Mouse (Mus musculus) left cerebral cortex, adult 11 months (tissue): ENCODE data around the gene Arv1.

ENCODE experiments used
- DNase-seq: peaks from one replicate; pipeline ENCODE4 v3.0.0; 2022; ENCODE audit warnings: low spot score

Gene Arv1

DNA sequence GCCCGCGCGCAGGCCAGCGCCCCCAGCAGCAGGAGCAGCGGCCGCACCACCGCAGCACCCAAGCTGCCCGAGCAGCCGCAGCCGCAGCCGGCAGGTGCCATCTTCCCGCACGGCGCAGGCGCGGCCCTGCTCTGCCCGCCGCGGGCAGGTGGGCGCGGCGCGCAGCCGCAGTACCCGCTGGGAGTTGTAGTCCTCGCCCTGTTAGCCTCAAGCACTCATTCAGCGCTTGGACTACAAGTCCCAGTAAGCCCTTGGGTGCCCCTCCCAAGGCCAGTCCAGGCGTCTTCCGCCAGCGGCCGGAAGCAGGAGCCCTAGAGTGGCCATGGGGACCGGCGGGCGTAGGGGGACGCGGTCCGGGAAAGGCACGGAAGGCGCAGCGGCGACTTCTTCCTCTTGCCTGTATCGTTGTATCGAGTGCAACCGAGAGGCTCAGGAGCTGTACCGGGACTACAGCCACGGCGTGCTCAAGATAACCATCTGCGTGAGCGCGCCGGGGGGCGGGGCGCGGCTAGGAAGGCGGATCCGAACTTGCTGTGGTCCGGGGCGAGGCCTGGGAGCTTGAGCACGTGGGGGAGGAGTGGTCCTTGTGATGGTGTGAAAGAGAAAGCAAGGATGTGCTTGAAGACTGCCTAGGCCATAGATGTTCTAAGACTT lies at the start of gene Arv1, which contains the start of gene Ttc13:
Gene Arv1, plus strand, starts transcription at position 278 of the 654 bp plus-strand sequence.
Gene Ttc13, minus strand, starts transcription at position 122 of the 654 bp plus-strand sequence.
- peak; percentile 95 for DNase-seq

DNA sequence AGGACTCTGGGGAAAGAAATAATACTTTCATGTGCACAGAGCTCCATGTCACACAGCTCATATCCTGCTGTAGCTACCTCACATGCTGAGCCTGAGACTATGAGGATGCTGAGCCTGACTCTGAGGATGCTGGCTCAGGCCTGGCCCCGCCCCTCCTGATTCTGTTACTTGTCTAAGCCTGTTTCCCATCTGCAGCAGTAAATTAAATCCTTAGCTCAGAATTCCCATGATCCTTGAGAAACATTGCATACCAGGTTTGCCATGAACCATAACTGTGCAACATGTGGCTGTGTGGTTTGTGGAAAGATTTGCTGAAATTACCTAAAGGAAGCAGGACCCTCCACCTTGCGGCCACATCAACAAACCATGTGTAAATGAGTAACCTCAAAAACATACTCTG lies 49.6 kb upstream of the Arv1 start:
- DNase-seq = no peak

DNA sequence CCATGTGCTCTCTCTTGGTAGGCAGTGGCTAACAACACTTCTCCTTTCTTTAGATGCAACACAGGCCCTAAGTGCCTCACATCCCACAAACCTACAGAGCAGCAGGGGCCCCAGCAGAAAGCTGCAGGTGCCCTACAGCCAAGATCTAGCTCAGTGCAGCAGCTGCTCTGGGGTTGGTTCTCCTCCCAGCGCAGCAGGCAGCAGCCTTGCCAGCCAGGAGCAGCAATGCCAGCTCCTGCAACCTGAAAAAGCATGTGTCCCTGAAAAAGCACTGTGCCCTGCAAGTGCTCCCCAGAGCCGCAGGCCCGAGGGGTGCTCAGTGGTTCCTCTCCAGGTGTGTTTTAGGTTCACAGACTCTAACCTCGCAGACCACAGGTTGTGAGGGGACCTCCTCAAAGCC lies 45.3 kb upstream of the Arv1 start:
- no peak for DNase-seq

DNA sequence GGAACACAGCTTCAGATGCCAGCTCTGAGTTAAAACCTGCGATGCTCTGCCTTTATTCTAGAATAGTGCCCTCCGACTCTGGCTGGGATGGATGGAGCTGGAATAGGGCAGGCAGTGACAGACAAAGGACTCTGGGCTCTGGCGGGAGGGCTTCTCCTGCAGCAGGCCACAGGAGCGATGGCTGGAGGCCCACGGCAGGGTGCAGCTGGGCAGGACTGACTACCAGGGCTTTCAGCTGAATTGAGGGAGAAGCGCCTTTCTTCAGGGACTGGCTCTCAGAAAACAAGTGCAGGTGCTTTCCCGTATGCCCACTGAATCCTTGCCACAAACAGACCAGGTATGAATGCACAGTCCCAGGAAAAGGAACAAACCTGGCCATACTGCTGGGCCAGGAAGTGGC lies 44.9 kb upstream of the Arv1 start:
- no peak for DNase-seq

DNA sequence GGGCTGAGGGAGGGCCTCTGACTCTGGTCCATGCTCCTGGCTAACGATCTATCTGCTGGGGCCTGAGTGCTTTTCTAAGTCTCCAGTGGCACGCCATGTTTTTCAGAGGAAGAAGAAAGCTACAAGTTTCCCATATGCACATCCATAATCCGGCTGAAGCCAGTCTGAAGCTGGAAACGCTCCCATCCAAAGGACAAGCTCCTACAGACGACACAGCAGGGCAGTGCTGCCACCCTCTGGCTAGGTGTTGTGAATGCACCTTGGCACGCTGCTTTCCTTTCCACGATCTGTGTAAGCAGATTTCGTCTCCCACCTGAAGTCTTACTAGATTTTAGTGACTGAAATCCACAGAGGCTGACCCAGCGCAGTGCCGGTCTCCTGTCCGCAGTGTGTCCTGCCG lies 44.5 kb upstream of the Arv1 start:
- peak; percentile 85 for DNase-seq

DNA sequence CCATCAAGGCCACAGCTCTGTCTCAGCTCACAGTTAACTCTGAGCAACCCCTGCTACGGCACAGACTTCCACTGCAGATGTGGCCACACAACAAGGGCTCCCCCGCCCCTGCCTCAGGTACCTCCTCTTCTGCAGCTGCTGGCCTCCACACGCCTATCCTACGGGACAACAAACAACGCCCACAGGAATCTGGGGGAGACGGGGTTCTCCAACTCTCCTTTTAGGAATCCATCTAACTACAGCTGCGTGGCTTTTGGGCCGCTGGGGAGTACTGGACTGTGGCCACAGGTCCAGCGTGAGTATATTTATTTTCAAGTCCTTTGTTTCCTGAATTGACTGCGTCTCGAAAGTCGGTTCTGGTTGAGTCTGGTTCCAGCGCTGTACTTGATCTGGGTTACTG lies 43.7 kb upstream of the Arv1 start:
- DNase-seq = no peak

DNA sequence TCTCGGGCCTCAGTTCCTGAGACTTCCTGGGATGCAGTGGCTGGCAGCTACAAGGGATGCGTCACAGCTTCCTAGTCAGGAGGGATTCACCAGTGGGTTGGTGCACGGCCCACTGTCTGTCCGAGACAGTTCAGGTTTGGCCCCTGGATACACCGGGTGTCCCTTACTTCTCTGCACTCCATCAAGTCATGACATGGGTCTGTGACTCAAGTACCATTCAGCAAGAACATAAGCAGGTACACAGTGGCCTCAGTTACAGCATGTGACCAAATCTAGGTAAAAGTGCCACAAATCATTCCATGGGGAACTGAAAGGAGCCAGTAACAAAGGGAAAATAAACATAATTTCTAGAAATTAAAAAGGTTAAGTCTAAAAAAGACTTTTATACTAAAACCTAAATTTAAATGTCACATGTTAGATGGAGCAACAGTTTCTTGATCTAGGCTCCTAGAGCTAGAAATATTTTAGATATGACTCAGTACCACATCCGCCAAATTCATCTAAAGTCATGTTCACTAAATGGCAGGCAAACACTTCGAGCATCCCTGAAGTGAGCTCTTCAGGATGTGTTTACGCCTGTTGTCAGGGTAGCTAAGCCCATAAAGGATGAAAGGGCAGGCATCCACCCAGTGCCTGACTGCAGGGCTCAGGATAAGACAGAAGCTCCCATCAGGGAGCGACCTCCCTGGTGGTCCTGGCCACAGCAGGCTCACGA lies 40.7 kb upstream of the Arv1 start:
- no peak for DNase-seq

DNA sequence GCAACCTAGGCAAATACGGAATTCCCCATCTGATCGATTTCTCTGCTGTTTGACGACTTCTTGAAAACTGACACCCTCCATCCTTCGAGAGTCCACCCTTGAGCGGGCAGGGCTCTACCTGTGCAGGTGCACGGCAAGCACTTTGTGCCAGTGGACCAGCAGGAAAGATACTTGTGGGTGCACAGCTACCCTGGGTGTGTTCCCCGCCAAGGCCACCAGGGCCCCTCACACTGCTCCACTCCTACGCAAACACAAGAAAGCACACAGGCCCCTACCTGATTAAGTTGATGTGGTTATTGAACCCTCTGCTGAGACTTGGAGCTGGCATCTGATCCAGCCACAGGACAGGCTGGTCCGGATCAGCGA lies 40.2 kb upstream of the Arv1 start:
- no peak for DNase-seq

DNA sequence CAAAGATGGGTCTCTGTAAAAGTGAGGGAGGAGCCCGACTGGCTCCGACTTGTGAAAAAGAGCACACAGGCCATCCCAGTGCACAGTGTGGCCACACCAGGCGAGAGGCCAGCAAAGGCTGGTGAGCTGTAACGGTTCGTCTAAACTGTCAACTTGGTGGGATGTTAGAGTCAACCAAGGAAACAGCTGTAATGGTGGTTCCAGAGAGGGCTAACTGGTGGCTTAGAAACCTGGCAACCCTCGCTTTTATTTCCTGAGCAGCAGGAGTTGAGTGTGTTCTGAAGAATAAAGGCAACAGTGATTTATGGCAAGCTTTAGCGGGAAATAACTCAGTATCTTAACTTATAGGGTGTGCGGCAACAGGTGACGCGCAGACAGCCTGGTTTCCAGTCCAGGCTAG lies 39.7 kb upstream of the Arv1 start:
- DNase-seq = no peak

DNA sequence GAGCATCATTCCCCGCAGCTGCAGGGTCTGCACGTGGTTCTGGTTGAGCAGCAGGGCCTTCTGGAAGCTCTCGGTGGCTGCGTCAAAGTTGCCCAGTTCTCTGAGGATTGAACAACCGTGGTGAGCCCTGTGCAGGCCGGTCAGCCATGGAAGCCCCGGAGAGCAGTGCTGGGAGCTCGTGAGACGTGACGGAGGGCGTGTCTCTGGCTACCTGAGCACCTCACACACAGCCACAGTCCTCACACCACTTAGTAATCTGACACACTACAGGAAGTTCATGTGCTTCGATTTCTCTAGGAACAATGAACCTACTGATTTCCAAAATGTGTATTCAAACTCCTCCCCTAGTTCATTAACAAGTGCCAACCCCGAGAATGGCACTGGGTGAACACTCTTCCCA lies 33.0 kb upstream of the Arv1 start:
- DNase-seq = no peak

DNA sequence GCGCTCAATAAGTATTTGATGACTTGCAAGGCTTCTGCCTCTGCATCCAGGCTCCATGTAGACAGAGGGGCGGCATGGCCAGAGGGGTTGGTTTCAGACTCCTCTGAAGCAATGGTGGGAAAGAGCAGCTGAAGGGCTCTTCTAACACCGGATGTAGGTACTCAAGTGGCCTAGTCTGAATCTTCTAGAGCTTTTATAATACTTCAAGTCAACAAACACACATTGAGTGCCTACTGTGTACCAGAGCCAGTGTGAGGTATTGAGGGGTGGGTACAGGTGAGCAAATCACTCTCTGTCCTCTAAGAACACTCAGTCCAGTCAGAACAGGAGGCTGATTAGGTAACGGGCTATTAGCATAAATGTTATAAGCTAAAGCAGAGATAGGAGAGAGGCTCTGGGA lies 30.2 kb upstream of the Arv1 start:
- DNase-seq = no peak

DNA sequence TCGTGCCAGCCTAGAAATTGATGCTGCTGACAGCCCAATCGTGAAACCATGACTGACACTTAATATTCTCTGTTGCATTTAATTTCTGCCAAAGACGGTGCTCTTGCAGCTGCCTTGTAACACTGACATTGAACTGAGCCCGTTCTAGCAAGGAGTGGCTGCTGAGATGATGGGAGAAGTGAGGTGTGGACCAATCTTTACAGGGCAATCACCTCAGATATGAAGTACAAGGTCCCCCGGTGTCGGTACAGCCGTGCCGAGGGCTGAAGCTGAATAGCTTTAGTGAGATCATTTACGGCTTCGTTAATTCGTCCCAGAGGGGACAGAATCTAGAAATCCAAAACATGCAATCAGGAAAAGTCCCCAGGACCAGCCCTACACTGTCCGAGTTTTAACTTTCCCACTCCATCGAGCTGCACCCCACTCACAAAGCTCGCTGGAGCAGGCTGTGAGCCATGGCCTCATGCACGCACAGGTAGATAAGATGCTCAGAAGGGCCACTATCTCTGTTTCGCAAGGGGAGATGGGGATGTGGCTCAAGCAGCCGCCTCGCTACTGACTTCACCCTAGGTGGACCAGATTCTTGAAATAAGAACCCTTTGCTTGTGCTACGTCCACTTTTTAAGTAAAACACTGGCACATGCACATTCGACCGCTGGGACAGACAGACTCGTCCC lies 26.4 kb upstream of the Arv1 start:
- DNase-seq = no peak

DNA sequence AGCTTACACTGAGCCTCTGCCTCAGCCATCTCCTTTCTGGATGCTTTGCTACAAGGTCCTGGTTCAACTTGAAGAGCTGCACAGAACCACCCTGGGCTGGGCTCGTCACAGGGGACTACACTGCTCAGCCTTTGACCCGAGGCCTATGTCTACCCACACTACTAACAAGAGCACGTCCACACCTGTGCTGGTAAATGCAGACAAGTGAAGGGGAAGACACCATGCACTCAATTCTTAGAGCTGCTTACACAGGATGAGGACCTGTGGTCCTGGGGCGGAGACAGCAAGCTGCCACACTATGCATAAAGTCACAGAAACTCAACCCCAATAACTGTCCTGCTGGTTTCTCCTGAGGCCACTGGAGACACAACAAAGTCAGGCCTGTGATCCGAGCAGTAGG lies 21.7 kb upstream of the Arv1 start:
- no peak for DNase-seq

DNA sequence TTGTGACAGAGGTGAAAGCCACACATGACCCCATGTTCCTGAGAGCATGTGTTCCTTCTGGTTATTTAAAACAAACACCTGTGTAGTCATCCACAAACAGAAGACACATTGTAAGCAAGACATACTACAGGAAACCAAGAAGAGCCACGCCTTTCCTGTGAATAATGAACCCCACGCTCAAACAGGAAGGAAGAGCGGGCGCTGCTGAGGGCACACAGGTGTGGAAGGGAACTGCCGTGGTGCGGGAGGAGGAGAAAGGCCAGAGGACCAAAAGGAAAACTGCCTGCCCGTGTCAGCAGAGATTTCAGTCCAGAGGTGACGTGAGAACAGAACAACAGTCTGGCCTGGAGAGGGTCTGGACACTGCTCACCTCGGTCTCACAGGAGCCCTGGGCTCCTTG lies 20.9 kb upstream of the Arv1 start:
- no peak for DNase-seq

DNA sequence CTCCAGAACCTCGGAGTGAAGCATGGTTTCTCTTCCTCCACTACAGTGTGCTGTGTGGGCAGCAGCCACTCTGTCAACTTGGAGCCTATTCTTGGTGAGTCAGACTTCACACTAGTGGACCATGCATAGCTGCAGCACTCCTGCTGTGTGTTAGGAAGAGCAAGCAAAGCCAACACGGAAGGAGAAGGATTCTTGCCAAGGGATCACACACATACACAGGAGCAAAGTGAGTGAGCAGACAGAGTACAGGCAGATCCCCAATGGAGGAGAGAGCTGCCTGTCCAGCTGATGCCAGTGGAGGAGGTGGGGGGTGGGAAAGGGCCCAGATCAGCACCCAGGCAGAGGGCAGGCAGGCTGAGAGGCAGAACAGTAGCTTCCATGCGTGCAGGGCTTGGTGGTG lies 19.8 kb upstream of the Arv1 start:
- no peak for DNase-seq

DNA sequence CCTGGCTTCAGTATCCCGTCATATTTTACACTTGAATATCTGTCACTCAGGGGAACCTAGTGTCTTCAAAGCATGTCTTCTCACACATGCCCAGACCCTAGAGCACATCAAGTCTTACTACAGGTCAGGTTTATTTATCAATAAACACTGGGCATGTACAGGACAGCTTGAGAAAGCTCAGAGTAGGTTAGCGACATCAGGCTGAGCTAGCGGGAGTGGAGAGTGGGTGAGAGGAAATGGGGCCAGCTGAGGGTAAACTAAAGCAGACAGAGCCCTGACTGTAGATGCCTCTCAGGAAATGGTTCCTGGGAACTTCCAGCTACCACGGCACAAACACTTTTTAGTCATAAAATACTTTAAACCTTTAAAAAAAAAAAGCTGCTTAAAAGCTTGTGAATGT lies 18.4 kb upstream of the Arv1 start:
- no peak for DNase-seq

DNA sequence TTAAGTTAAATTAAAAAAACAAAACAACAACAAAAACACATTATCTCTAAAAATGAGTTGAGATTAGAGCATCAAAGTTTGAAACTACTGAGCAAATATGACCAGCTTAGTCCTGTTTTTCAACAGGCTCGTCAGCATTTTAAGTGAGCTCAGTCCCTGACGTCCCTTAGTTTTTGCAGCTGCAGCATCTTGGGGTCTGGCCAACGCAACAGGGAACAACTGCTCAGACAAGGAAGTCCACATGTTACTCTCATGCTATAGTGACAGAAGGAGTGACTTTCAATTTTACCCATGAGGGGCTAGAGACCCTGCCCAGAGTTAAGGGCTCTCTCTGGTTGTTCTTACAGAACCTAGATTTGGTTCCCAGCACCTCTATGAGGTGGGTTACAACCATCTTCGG lies 17.6 kb upstream of the Arv1 start:
- DNase-seq = no peak

DNA sequence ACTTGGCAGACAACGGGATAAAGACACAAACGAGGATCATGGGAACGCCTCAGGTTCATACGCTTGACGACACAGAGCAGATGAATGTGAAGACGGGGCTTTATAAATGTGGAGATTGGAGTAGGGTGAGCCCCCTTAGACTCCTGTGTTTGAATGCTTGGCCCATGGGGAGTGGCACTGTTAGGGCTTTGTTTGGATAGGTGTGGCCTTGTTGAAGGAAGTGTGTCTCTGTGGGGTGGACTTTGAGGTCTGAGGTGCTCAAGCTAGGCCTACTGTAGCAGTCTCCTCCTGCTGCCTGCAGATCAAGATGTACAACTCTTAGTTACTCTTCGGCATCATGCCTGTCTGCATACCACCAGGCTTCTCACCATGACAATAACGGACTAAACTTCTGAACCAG lies 16.1 kb upstream of the Arv1 start:
- DNase-seq = no peak

DNA sequence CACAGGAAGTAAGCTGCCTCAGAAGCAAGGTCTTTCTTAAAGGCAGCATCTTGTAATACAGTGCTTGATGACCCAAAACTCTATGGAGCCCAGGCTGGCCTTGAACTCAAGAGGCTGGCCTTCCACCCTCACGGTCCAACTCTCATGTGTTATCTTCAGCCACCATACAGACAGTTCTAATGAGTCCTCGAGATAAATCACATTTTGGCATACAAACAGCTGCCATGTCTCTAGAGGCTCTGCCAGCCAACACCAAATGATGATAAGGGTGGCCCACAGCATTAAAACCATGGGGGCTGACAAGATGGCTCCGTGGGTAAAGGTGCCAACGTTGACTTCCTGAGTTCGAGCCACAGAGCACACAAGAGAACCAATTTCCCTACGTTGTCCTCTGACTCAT lies 8.7 kb upstream of the Arv1 start:
- DNase-seq = no peak

DNA sequence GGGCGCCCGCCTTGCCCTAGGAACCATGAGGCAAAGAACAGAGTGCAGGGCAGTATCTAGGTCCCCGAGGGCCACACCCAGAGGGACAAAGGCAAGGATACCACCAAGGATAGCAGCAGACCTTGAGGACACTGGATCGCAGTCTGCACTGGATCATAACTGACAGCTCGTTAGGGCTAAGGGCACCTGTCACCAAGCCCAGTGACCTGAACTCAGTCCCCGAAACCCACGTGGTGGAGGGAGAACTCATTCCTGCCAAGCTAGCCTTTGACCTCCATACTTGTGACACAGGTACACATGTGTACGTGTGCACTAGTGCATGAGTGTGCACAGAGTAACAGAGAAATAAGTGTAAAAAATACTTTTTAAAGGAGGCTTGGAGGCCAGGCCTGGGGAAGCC lies 6.2 kb upstream of the Arv1 start:
- no peak for DNase-seq

DNA sequence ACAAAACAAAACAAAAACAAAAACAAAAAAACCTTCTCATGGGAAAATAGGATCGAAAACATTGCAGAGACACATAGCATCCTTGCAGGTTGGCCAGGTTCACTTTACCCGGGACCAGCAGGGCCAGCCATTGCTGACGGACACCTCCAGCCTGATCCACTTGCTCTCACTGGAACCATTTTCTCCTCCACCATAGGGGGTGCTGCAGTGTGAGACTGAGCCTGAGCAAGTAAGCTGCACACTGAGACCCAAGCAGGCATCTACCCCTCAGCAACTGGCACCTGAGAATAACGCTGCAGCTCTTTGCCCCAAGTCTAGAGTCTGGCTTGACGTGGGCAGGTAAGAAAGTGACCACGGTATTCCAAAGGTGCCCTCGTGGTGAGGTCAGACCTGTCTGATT lies 1.8 kb upstream of the Arv1 start:
- no peak for DNase-seq

DNA sequence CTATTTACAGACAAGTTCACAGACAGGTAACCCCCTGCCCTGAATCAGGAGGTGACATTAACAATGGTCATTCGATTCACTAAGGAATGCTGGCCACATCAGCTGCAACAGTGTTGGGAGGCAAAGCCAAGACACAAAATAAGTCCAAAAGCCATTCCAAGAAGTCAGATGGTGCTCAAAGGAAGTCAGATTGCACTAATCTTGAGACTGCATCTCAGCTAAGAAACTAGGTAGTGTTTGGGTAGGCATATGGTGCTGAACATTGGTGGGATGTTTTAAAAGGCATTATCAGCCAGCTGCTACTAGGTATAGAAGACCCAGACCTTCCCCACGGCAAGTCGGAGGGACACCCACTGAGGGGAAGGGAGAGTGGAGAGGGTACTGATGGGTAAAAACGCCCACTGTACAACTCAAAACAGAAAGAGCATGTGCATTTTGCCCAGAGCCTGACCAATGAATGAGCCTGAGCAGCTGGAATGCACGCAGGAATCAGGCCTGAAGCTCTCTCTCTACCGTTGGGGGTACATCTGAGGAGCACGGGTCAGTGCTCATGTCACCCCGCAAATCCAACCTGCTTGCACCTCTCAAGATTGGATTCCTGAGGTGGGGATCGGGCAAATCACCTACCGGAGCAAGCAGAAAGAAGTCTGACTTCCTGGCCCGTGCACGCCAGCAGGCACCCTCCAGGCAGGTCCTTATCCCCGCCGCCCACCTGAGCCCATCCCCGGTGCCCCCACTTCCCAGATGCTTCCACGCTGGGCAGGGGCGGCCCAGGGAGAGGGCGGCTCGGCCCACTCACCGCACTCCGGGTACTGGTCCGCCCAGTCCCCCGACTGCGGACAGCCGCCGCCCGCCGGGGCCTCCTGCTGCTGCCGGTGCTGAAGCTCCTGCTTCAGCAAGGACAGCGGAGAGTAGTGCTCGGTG lies 739 bp upstream of the Arv1 start:
- DNase-seq = no peak

DNA sequence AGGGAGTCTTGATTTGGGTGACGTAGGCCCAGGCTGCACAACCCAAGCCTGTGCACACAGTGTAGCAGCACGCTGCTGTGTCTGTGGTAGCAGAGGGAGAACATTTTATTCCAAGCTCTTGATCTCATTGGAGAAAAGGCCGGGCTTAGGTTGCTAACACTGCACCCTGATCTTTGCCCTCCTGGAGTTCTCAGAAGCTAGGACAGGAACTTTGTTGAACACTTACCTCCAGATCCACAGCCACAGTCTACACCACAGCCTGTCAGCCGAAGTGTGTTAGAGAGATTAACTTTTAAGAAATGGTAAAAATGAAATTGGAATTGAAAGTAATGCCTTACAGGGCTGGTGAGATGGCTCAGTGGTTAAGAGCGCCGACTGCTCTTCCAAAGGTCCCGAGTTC lies 2.4 kb downstream of the Arv1 start:
- DNase-seq = no peak
